ENCODE assay signal across 11 mouse cellular contexts in the genomic region with DNA sequence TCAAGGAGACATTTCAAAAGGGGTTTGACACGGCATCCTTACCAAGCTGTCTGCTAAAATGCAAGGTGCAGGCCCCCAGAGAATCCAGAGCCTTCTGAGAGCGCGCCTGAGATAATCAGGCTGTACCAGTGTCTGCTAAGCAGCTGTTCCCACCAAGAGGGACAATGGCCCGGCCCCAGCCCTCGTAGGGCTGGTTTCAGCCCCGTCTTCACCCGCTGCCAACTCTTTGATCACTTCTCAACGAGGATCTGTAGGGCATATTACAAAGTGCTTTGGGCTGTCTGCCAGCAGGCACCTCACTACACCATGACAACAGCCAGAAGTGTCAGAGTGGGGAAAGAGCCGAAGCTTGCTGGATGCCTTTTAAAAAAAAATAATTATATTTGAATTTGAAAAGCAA. TPM values are rescaled to one million over a fixed set of nuclear protein-coding genes. Genes with fewer than 3 reads are reported as not detected.
A peak's percentile ranks its signal among the peaks of the same experiment; 100 is the strongest.
DNase-seq lines count a peak whose midpoint lies in the region; ATAC-seq and TF ChIP-seq lines count a peak whose summit lies in the region.
"Had no signal": no experiment of that assay in that cellular context is flagged by ENCODE, and none has a peak within 500 bp of the region (broad histone marks: within the 10 kb centered on the region; RNA-seq: fewer than 3 reads in every experiment).

No protein-coding gene starts in this region.

- peak; percentile 80 for DNase-seq in left cerebral cortex, postnatal 4 days
- DNase-seq in left cerebral cortex, postnatal 25 days (ENCODE audit: low spot score in 2 of 2): no peak
- DNase-seq in brain, adult 2 months (ENCODE audit: low read depth, low spot score): peak; percentile 35
- peak; percentile 38 to 44 for DNase-seq in heart, postnatal 10 days
- peak; percentile 93 for DNase-seq in midbrain, embryonic 14.5 days
- no peak for DNase-seq in layer of hippocampus, adult 2 months (ENCODE audit: low spot score in 2 of 2)
- no peak for DNase-seq in thymus, postnatal 4 days
- DNase-seq in spleen, adult 18-20 months: no peak
- DNase-seq: kidney, adult 8-10 months had no signal

- peak; percentile 84 for ATAC-seq in midbrain, embryonic 14.5 days (ENCODE audit: low FRiP score, low TSS enrichment)

- peaks cover 44% of the 10 kb centered on the region for H3K4me1 ChIP-seq in midbrain, embryonic 14.5 days (ENCODE audit: control insufficient read depth, insufficient read depth, low read length)

- no peaks in the 10 kb centered on the region for H3K9me3 ChIP-seq in midbrain, embryonic 14.5 days (ENCODE audit: control insufficient read depth, low read length)
- H3K9me3 ChIP-seq: G1E had no signal

- H3K27me3 ChIP-seq in midbrain, embryonic 14.5 days (ENCODE audit: control insufficient read depth, insufficient read depth, low read length): no peaks in the 10 kb centered on the region

- intact Hi-C loops in left cerebral cortex, postnatal 4 days (cut with DNase I): loop anchor here (5.0 to 10.0 kb wide), 2 partner anchors 48 to 300 kb away; no protein-coding TSS in a partner anchor
- intact Hi-C loops in left cerebral cortex, postnatal 25 days (cut with DNase I): loop anchor here (5.0 kb wide), 1 partner anchor 463 kb away; no protein-coding TSS in a partner anchor
- intact Hi-C loops in heart, postnatal 10 days (cut with DNase I): no loop called here

- no peak overlapping the region for H3K4me3 ChIP-seq in midbrain, embryonic 14.5 days (replicated peaks; ENCODE audit: low read depth, low read length)
- no peak overlapping the region for H3K4me3 ChIP-seq in layer of hippocampus, adult 2 months

- TF ChIP-seq CTCF in layer of hippocampus, adult 2 months (conservative IDR thresholded peaks at IDR 0.05): no peak

- no peak overlapping the region for H3K9ac ChIP-seq in midbrain, embryonic 14.5 days (replicated peaks; ENCODE audit: low read length)

- H3K4me2 ChIP-seq in midbrain, embryonic 14.5 days (ENCODE audit: low read length): peak overlapping the region; percentile 36

- H3K36me3 ChIP-seq in midbrain, embryonic 14.5 days (ENCODE audit: control insufficient read depth, insufficient read depth, low read length): no peaks in the 10 kb centered on the region
- H3K36me3 ChIP-seq: G1E had no signal

- 2% methylated on average over 9 of the region's 9 CpGs for WGBS in midbrain, embryonic 14.5 days

- peak overlapping the region; percentile 63 for H3K27ac ChIP-seq in midbrain, embryonic 14.5 days (replicated peaks; ENCODE audit: low read depth, low read length)
- H3K27ac ChIP-seq in layer of hippocampus, adult 2 months: no peak overlapping the region
- H3K27ac ChIP-seq: stomach, postnatal 0 days had no signal

RNA-seq across cellular contexts. Expression of a gene that starts 29.5 kb away (rescaled TPM):
- 10 to 100 TPM; 22.8 to 23.8 TPM for total RNA-seq in left cerebral cortex, postnatal 4 days (2021)
- 10 to 100 TPM; 14.0 to 14.1 TPM for total RNA-seq in left cerebral cortex, postnatal 25 days (2021)
- 1 to 10 TPM; 7.1 to 7.8 TPM for total RNA-seq in heart, postnatal 10 days (2021)
- 17.2 and 17.6 TPM in 2 replicates for polyA plus RNA-seq in midbrain, embryonic 14.5 days (2014; fragmentation: Nextera tagmentation; extraction: Ambion mirVana)
- 10 to 100 TPM; 13.8 to 14.5 TPM for total RNA-seq in layer of hippocampus, adult 2 months (2021)

RNA-seq across cellular contexts. Expression of a gene that starts 29.6 kb away (rescaled TPM):
- total RNA-seq in left cerebral cortex, postnatal 4 days (2021): 10 to 100 TPM; 77.0 to 91.2 TPM
- total RNA-seq in left cerebral cortex, postnatal 25 days (2021): 10 to 100 TPM; 91.7 to 93.5 TPM
- total RNA-seq in heart, postnatal 10 days (2021): 1 to 10 TPM; 1.6 to 2.5 TPM
- 14.8 and 16.4 TPM in 2 replicates for polyA plus RNA-seq in midbrain, embryonic 14.5 days (2014; fragmentation: Nextera tagmentation; extraction: Ambion mirVana)
- 10 to 100 TPM; 68.1 to 71.9 TPM for total RNA-seq in layer of hippocampus, adult 2 months (2021)

Comparison
In these comparisons a context has a peak if more than half of its experiments do, and no peak if none do; other contexts are left out.
1. DNase-seq: peak in left cerebral cortex, postnatal 4 days (single experiment), brain, adult 2 months (single experiment), heart, postnatal 10 days (2 of 2) and midbrain, embryonic 14.5 days (single experiment); none in left cerebral cortex, postnatal 25 days (0 of 2), layer of hippocampus, adult 2 months (0 of 2), thymus, postnatal 4 days (single experiment) and spleen, adult 18-20 months (0 of 2).
2. RNA of a gene that starts 29.6 kb away (total RNA-seq): 91.7 to 93.5 TPM in left cerebral cortex, postnatal 25 days, 77.0 to 91.2 TPM in left cerebral cortex, postnatal 4 days and 68.1 to 71.9 TPM in layer of hippocampus, adult 2 months; 1.6 to 2.5 TPM in heart, postnatal 10 days; every median in the first group is over 10 times any median in the second.